Mouse (Mus musculus): ENCODE measurements around the gene Zc2hc1c. TPM values are rescaled to one million over a fixed set of nuclear protein-coding genes. Genes with fewer than 3 reads are reported as not detected.

Gene Zc2hc1c
- polyA plus RNA-seq (2012), result 0.01 and 0.02 TPM in 2 replicates

DNA sequence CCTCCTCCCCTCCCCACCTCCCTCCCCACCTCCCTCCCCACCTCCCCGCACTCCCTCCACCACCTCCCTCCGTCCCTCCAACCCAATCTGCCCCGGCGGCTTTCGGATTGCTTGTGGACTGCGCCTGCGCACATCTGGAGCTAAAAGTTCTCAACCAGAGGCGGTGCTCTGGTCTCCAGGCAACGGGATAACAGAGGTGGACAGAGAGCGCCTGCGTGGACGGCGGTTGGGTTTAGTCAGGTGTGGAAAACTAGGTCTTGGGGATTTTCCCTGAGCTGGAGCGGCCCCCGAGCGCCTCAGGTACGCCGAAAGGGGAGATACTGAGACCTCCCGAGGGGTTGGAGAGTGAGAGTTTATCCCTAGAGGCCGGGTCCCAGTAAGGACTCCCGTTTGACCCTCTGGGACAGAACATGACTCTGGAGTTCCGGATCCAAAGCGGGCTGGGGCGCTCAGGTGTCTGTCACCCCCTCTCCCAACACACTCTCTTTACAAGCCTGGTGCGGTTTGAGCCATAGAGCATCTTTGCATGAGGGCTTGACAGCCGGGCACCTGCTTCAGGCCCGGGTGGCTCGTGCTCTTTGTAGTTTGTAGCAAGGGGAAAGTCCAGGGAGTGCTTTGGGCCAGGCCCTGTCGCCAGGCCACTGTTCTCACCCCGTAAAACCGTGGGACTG is at the start of gene Zc2hc1c:
Gene Zc2hc1c (plus strand): TSS at position 106 of the 671 bp plus-strand sequence.
- no peak for TF ChIP-seq GATA1 (IDR thresholded peaks at IDR 0.05; ENCODE audit: low read length)

DNA sequence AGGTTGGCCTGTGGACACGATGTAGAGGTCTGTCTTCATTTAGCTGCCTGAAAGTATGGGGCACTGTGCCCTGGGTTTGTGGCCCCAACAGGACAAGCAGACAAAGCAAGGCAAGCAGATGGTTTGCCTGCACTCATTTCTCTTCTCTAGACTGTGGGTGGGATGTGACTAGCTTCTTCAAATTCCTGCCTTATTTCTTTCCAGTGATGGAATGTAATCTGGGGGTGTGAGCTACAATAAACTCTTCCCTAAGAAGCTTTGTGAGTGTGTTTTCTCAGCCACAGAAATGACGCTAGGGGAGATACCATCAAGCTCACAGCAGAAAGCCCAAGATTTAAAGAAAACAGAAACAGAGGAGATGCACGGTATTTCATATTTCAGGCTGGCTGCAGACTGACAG is 36.3 kb upstream of the Zc2hc1c start:
- no peak for TF ChIP-seq GATA1 (IDR thresholded peaks at IDR 0.05; ENCODE audit: low read length)

DNA sequence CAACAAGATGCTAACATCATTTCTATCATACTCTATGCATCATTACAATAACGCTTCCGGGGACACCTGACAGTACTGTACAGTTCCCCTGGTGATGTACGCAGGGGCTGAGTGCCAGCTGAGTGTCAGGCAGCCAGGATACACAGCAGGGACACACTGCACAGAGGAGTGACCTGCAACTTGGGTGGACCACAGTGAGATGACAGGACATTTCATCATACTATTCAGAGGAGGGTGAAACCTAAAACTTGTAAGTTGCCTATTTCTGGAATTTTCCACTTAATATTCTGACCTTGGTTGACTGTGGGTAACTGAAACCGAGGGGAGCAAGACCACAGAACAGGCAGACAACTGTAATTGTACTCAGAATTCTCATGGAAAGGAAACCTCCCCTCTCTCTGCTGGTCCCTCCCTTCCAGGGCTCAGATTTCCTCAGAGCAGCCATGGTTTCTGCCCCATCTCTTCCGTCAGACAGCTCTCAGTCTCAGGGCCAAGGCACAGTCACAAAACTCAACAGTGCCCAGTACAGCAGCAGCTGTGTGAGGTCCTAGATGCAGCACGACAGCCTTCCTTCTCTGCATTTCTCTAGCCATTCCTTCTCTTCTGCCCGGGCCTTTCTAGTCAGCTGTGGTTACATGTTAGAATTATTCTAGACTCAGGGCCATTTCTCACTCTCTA is 32.2 kb upstream of the Zc2hc1c start:
- no peak for TF ChIP-seq GATA1 (IDR thresholded peaks at IDR 0.05; ENCODE audit: low read length)

DNA sequence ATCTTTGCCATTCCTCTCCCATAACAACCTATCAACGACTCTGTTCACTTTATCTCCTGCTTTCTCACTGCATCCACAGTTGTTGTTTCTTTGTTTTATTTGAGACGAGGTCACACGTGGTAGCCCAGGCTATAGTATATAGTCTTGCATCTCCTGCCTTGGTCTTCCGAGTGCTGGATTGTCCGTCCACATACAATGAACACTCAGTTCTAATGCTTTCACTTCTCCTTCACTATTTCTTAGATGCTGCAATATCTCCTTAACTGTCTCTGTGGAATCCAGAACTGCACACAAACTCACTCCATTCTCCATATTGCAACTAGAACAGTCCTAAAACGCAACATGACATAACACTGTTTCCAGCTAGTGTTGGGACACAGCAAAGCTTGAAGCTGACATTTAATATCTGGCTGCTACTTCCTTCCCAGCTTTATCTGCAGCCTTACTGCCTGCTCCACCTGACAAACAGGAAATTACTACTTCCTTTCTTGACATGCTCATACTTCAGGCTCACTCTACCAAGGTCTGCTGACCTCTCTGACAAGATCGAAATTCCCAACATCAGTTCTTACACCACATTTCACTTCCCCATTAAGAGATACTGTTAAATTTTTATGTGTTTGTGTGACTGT is 31.3 kb upstream of the Zc2hc1c start:
- peak; percentile 42 for TF ChIP-seq GATA1 (IDR thresholded peaks at IDR 0.05; ENCODE audit: low read length)

DNA sequence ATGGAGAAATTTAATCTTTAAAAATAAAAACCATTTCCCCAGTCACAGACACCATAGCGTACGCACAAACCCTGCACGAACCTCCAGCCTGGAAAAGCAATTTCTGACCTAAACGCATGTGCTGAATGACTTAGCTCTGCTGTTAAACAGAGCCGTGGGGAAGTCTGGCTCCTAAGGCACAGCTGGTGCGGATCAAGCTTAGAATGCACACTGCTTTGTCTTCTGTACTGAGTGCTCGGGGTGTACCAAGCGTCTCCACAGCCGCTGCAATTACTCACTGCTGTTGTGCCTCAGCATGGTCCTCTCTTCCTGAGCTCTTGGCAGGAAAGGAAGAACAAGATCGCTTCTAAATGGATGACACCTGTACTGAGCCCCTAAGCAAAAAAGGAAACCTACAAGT is 25.9 kb upstream of the Zc2hc1c start:
- TF ChIP-seq GATA1 (IDR thresholded peaks at IDR 0.05; ENCODE audit: low read length), result no peak

DNA sequence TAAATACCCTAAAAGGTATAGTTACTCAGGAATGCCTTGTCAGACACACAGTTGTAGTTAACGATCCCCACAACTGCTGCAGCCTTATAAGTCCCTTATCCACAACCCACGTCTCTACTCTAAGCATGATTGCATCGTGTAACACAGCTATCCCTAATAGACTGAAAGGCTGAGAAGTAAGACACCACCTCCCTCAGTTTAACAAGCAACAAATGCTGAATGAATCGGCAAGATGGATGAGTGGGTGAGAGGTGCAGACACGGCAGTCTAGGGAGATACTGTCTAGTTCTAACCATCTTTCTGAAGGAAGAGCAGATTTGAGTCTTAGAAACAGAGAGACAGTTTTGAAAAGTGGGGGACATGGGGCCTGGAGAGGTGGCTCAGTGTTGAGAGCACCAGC is 25.2 kb upstream of the Zc2hc1c start:
- no peak for TF ChIP-seq GATA1 (IDR thresholded peaks at IDR 0.05; ENCODE audit: low read length)

DNA sequence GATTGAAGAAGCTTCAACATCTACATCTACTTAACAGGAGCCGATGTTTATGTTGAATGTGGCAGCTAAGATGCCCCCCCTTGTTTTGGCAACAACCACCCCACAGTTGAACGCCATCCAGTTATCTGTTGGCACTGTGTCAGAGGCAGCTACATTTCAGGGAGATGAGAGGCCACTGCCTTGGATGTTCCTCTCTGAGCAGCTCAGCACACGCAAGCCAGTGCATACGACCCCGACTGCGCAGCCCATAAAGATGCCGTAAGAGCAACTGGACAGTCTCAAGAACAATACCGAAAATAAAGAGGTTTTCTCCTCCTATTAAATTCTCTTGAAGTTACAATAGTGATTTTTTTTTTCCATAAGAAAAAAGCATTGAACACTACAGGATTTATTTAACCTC is 23.9 kb upstream of the Zc2hc1c start:
- no peak for TF ChIP-seq GATA1 (IDR thresholded peaks at IDR 0.05; ENCODE audit: low read length)

DNA sequence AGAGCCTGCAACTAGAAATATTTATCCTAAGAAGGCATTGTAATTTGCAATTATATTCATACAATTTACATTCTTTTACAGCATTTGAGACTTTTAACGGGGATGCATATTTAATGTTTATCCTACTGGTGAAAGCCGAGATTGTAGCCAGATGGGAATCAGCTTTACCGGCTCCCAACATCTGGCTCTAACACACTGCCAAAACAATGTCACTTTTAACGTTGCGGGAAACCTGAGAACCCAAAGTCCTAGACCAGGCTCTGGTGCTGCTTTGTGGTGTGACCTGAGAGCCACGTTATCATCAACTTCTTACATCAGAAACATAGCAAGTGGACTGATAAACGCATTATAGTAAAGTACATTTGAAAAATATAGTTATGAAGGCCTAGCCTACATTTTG is 23.5 kb upstream of the Zc2hc1c start:
- no peak for TF ChIP-seq GATA1 (IDR thresholded peaks at IDR 0.05; ENCODE audit: low read length)

DNA sequence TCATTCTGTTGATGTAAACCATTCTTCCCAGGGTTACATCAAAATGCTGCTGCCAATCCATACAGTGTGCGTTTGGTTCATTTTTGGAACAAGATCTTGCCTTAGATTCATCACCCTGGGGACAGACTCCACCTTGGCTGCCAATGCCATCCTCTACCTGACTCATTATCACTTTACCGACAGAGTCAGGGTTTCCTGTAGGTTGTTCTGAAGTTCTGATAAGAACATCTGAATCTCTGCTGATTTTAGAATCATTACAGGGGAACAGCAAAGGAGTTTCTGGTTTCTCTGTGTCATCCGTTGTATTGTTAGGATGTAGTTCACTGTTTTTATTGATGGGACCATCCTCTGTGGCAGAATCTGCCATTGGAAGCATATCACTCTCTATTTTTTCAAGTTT is 22.1 kb upstream of the Zc2hc1c start:
- no peak for TF ChIP-seq GATA1 (IDR thresholded peaks at IDR 0.05; ENCODE audit: low read length)

DNA sequence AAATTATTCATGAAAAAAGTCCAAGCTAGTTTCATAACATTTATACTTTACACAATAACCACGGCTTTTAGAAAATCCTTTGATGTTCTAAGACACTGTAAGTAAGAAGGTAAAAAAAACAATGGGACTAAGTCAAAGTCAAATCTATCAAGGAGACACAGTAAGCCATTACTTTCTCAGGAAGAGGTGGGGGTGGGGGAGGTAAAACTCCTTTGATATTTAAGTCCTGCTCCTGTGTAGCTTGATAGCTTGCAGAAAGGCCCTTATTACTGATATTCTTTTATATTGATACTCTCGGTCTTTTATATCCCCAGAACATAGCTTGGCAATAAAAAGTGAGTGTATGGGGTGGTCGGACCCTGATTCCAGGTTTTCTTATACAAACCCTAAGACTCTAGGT is 18.6 kb upstream of the Zc2hc1c start:
- no peak for TF ChIP-seq GATA1 (IDR thresholded peaks at IDR 0.05; ENCODE audit: low read length)

DNA sequence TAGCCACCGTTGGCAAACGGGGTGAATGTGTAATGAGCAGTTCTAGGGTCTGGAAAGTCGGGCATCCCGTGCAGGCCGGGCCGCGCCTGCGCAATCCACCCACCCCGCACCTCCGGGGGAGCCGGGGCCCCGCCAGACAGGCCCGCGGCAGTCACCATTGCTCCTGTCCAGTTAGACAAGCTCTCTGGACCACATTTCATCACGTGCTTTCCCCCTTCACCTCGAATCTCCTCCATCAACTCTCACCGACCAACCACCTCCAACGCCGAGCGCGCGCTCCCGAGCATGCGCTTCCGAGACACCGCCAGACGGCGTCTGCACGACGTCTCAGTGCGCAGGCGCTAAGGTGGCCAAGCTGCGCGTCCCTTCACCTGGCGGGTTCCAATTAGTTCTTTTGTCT is 18.1 kb upstream of the Zc2hc1c start, which contains the start of gene Mlh3:
Gene Mlh3 (minus strand): TSS at position 281 of the 400 bp plus-strand sequence.
- TF ChIP-seq GATA1 (IDR thresholded peaks at IDR 0.05; ENCODE audit: low read length), result no peak

DNA sequence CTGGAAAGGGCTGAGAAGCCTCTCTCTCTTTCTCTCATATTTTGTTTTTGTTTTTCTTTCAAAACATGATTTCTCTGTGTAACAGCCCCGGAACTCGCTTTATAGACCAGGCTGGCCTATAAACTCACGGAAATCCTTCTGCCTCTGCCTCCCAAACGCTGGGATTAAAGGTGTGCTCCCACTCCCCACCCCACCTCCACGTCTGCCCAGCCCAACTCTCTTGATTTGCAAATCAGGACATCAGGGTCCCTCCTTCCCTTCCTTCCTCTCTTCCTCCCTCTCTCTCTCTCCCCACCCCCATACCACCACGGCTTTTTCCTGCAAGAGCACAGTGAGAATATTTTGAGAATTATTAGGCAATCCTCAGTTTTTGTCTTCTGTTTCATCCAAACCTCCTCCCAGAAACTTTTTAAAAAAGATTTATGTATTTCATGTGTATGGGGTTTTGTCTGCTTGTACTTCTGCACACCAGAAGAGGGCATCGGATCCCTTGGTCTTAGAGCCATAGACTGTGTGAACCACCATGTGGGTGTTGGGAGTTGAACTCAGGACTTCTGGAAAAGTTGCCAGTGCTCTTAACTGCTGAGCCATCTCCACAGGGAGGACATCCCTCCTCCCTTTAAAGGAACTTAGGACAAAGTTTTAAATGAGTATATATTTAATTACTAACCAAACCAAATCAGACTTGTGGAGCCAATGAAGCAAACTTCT is 17.1 kb upstream of the Zc2hc1c start:
- no peak for TF ChIP-seq GATA1 (IDR thresholded peaks at IDR 0.05; ENCODE audit: low read length)

DNA sequence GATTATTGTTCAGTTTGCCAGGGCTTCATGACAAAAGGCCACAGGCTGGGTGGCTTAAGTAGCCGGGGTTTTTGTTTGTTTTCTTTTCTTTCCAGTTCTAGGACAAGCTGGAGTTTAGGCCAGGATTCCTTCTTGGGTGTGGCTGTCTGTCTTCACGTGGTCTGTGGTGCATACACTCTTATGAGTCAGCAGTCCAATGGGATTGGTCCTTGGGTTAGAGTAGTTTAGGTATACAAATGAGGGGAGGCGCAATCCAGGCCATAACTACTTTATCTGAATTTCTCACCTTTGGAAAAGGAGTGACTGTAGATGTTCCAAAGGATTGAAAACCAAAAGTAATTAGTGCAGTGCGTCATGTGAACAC is 16.6 kb upstream of the Zc2hc1c start:
- TF ChIP-seq GATA1 (IDR thresholded peaks at IDR 0.05; ENCODE audit: low read length), result no peak

DNA sequence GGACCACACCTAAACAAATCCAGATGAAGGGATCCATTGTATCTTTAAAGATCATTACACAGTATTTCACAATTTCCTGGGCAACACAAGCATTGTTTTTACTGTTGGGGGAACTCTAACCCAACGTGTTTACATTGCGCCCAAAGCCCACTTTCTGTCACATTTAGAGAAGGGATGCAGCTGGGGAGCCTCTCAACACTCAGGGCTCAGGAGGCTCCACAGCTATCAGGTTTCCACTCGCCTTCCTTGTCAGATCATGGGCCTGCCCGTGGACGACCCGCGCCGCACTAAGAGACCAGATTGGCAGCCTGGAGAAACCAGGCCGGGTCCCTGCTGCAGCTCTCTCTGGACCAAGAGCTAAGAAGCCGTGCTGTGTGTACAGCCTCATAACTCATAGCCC is 14.9 kb upstream of the Zc2hc1c start:
- no peak for TF ChIP-seq GATA1 (IDR thresholded peaks at IDR 0.05; ENCODE audit: low read length)

DNA sequence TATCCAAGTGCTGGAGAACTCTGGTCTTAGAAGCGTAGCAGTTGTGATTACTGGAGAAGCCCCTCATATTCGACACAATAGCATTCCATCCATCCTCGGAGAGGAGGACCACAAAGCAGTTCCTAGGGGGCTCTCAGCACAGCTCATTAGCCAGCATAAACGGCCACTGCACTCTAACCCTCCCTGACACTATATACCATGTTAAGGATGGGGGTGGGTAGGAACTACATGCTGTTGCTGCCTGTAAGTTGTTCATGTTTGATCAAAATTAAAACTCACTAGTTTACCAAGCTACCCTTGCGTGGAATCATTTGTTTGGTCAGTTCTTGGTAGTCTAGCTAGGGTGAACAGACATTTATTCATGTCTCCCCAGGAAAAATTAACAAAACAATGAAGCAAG is 12.1 kb upstream of the Zc2hc1c start:
- no peak for TF ChIP-seq GATA1 (IDR thresholded peaks at IDR 0.05; ENCODE audit: low read length)

DNA sequence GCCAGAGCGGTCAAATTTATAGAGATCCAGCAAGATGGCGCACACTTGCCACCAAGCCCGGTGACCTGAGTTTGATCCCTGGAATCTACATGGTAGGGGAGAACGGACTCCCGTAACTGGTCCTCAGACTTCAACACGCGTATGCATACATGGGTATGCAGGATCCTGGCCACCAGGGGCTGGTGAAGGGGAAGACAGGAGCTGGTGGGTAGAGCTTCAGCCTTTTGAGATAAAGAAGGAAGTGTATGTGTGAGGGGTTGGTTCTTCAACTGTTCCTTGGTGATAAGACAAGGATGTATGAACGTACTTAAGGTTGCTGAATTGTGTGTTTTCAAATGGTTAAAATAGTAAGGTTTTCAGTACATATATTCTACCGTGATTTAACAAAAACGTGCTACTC is 9.5 kb upstream of the Zc2hc1c start:
- no peak for TF ChIP-seq GATA1 (IDR thresholded peaks at IDR 0.05; ENCODE audit: low read length)

Measured in G1E-ER4 (cell line).